Comparison of ENCODE assay signal across 24 mouse cellular contexts in genomic region chr14:22921796-22922195, GRCm38 (mm10).
A peak's percentile ranks its signal among the peaks of the same experiment; 100 is the strongest.
DNase-seq lines count a peak whose midpoint lies in the region; ATAC-seq lines count a peak whose summit lies in the region.
"Had no signal": no experiment of that assay in that cellular context is flagged by ENCODE, and none has a peak within 500 bp of the region (broad histone marks: within the 10 kb centered on the region; RNA-seq: fewer than 3 reads in every experiment).

No protein-coding gene starts in this region.

- intact Hi-C loops in heart, postnatal 25 days (cut with DNase I), result no loop called here

- H3K9me3 ChIP-seq in midbrain, embryonic 11.5 days (ENCODE audit: control insufficient read depth, low read length), result no peaks in the 10 kb centered on the region
- H3K9me3 ChIP-seq in midbrain, embryonic 10.5 days (replicated peaks), result no peaks in the 10 kb centered on the region
- no peaks in the 10 kb centered on the region for H3K9me3 ChIP-seq in intestine, embryonic 16.5 days (ENCODE audit: control insufficient read depth, low read length)
- H3K9me3 ChIP-seq: hindbrain, embryonic 12.5 days; lung, embryonic 15.5 days; midbrain, embryonic 12.5 days; neural tube, embryonic 12.5 days had no signal

- H3K9ac ChIP-seq in midbrain, embryonic 11.5 days (ENCODE audit: low read length), result no peak overlapping the region
- H3K9ac ChIP-seq in intestine, embryonic 16.5 days (ENCODE audit: low read depth, low read length), result no peak overlapping the region
- H3K9ac ChIP-seq: hindbrain, embryonic 12.5 days; lung, embryonic 15.5 days; midbrain, embryonic 12.5 days; neural tube, embryonic 12.5 days had no signal

- no peaks in the 10 kb centered on the region for H3K4me1 ChIP-seq in midbrain, embryonic 11.5 days (ENCODE audit: control insufficient read depth, insufficient read depth, low read length)
- peaks cover 8% of the 10 kb centered on the region for H3K4me1 ChIP-seq in midbrain, embryonic 10.5 days
- peaks cover 4% of the 10 kb centered on the region; the same call in 1 of the 2 replicates for H3K4me1 ChIP-seq in intestine, embryonic 16.5 days (ENCODE audit: control insufficient read depth, insufficient read depth, low read length)
- H3K4me1 ChIP-seq: midbrain, embryonic 12.5 days; neural tube, embryonic 12.5 days had no signal

- no peak overlapping the region for H3K4me2 ChIP-seq in midbrain, embryonic 11.5 days
- H3K4me2 ChIP-seq in intestine, embryonic 16.5 days (ENCODE audit: low read depth, low read length), result no peak overlapping the region
- H3K4me2 ChIP-seq: hindbrain, embryonic 12.5 days; lung, embryonic 15.5 days; midbrain, embryonic 12.5 days; neural tube, embryonic 12.5 days had no signal

- ATAC-seq in midbrain, embryonic 11.5 days (ENCODE audit: low FRiP score), result no peak
- ATAC-seq in intestine, embryonic 16.5 days, result peak; percentile 31
- ATAC-seq: hindbrain, postnatal 0 days had no signal

- no peaks in the 10 kb centered on the region for H3K36me3 ChIP-seq in midbrain, embryonic 11.5 days (ENCODE audit: control insufficient read depth, insufficient read depth, low read length)
- H3K36me3 ChIP-seq in midbrain, embryonic 10.5 days, result no peaks in the 10 kb centered on the region
- no peaks in the 10 kb centered on the region for H3K36me3 ChIP-seq in intestine, embryonic 16.5 days (ENCODE audit: control insufficient read depth, insufficient read depth, low read length)
- H3K36me3 ChIP-seq: hindbrain, embryonic 12.5 days; lung, embryonic 15.5 days; midbrain, embryonic 12.5 days; neural tube, embryonic 12.5 days had no signal

- peak; percentile 38 to 58 for DNase-seq in heart, adult 9 months (ENCODE audit: low spot score in 2 of 2)
- no peak for DNase-seq in heart, postnatal 25 days (ENCODE audit: low spot score)
- DNase-seq in midbrain, embryonic 11.5 days (ENCODE audit: low spot score, missing footprints), result peak; percentile 78
- no peak for DNase-seq in midbrain, embryonic 10.5 days (ENCODE audit: low spot score)
- DNase-seq in gastrocnemius, adult 18-20 months (ENCODE audit: low spot score), result no peak
- DNase-seq: adrenal gland, postnatal 25 days; B cell, adult 2 months; cerebellum, adult 11-12 months; cerebellum, postnatal 10 days; gastrocnemius, postnatal 25 days; kidney, adult 11 months; kidney, postnatal 14 days; liver; right cerebral cortex, adult 18-20 months; spleen, adult 18-20 months; thymus, postnatal 4 days had no signal

- no peak overlapping the region for H3K27ac ChIP-seq in midbrain, embryonic 11.5 days (ENCODE audit: low read depth, low read length)
- no peak overlapping the region for H3K27ac ChIP-seq in midbrain, embryonic 10.5 days (replicated peaks)
- no peak overlapping the region for H3K27ac ChIP-seq in intestine, embryonic 16.5 days (ENCODE audit: low read length)
- H3K27ac ChIP-seq: heart, adult 2 months; hindbrain, embryonic 12.5 days; hindbrain, postnatal 0 days; lung, embryonic 15.5 days; midbrain, embryonic 12.5 days; neural tube, embryonic 12.5 days had no signal

- no peak overlapping the region for H3K4me3 ChIP-seq in midbrain, embryonic 11.5 days (ENCODE audit: low read depth, low read length)
- H3K4me3 ChIP-seq in midbrain, embryonic 10.5 days, result no peak overlapping the region
- no peak overlapping the region for H3K4me3 ChIP-seq in intestine, embryonic 16.5 days (ENCODE audit: low read length)
- H3K4me3 ChIP-seq: heart, adult 2 months; hindbrain, embryonic 12.5 days; lung, embryonic 15.5 days; midbrain, embryonic 12.5 days; myocyte; neural tube, embryonic 12.5 days had no signal

- 94% methylated on average over 2 of the region's 2 CpGs for WGBS in midbrain, embryonic 11.5 days
- 89% methylated on average over 2 of the region's 2 CpGs for WGBS in midbrain, embryonic 10.5 days
- WGBS in intestine, embryonic 16.5 days, result 81% methylated on average over 2 of the region's 2 CpGs

- no peaks in the 10 kb centered on the region for H3K27me3 ChIP-seq in midbrain, embryonic 11.5 days (ENCODE audit: control insufficient read depth, insufficient read depth, low read length)
- H3K27me3 ChIP-seq in midbrain, embryonic 10.5 days (ENCODE audit: low read depth, poor library complexity, severe bottlenecking), result no peaks in the 10 kb centered on the region
- no peaks in the 10 kb centered on the region for H3K27me3 ChIP-seq in intestine, embryonic 16.5 days (replicated peaks; ENCODE audit: control insufficient read depth, insufficient read depth, low read length)
- H3K27me3 ChIP-seq: hindbrain, embryonic 12.5 days; lung, embryonic 15.5 days; midbrain, embryonic 12.5 days; neural tube, embryonic 12.5 days had no signal

Comparison
In these comparisons a context has a peak if more than half of its experiments do, and no peak if none do; other contexts are left out.
1. DNase-seq: peak in heart, adult 9 months (2 of 2) and midbrain, embryonic 11.5 days (single experiment); none in heart, postnatal 25 days (single experiment), midbrain, embryonic 10.5 days (single experiment) and gastrocnemius, adult 18-20 months (single experiment).